Mouse (Mus musculus): ENCODE measurements at regions not wholly inside any gene's neighbourhood (a gene's known extent, or its start where the extent isn't known, plus 50 kb on each side); places are given as distances from the start of the nearest gene placed in this dataset.
A peak's percentile ranks its signal among the peaks of the same experiment; 100 is the strongest.
"Not testable (repeated sequence)": the region's sequence is repeated elsewhere in the genome, so short reads cannot be mapped to it uniquely, and the experiment has no call there.

- no peak for DNase-seq (ENCODE audit: low spot score)
These were observed 146.2 kb downstream of the Gm28710 start for GRCm38 (mm10) chr5:16937840-16938239.

GRCm38 (mm10) chr5:16947430-16947829, 155.8 kb downstream of the Gm28710 start:
- no peak for DNase-seq (ENCODE audit: low spot score)

- DNase-seq (ENCODE audit: low spot score) = no peak
These were observed 176.1 kb downstream of the Gm28710 start for GRCm38 (mm10) chr5:16967735-16968134.

- not testable (repeated sequence) for DNase-seq (ENCODE audit: low spot score)
These were observed 177.2 kb downstream of the Gm28710 start for GRCm38 (mm10) chr5:16968817-16969216.

- peak; percentile 43 for DNase-seq (ENCODE audit: low spot score)
These were observed 181.7 kb downstream of the Gm28710 start for GRCm38 (mm10) chr5:16973206-16973896.

GRCm38 (mm10) chr5:16976006-16976405, 184.4 kb downstream of the Gm28710 start:
- DNase-seq (ENCODE audit: low spot score) = no peak

- DNase-seq (ENCODE audit: low spot score) = no peak
These were observed 193.3 kb downstream of the Gm28710 start for GRCm38 (mm10) chr5:16984877-16985276.

- DNase-seq (ENCODE audit: low spot score) = no peak
These were observed 199.9 kb downstream of the Gm28710 start for GRCm38 (mm10) chr5:16991518-16991917.

GRCm38 (mm10) chr5:16999183-16999582, 207.6 kb downstream of the Gm28710 start:
- no peak for DNase-seq (ENCODE audit: low spot score)

GRCm38 (mm10) chr5:17006807-17007522, 215.4 kb downstream of the Gm28710 start:
- DNase-seq (ENCODE audit: low spot score) = no peak

- no peak for DNase-seq (ENCODE audit: low spot score)
These were observed 230.0 kb downstream of the Gm28710 start for GRCm38 (mm10) chr5:17021636-17022035.

- DNase-seq (ENCODE audit: low spot score) = no peak
These were observed 262.3 kb downstream of the Gm28710 start for GRCm38 (mm10) chr5:17053935-17054334.

GRCm38 (mm10) chr5:17064565-17064964, 273.0 kb downstream of the Gm28710 start:
- no peak for DNase-seq (ENCODE audit: low spot score)

GRCm38 (mm10) chr5:17080405-17080804, 288.8 kb downstream of the Gm28710 start:
- DNase-seq (ENCODE audit: low spot score) = no peak

GRCm38 (mm10) chr5:17111556-17111955, 261.4 kb upstream of the Speer4f2 start:
- DNase-seq (ENCODE audit: low spot score) = no peak

GRCm38 (mm10) chr5:17112026-17112425, 261.0 kb upstream of the Speer4f2 start:
- DNase-seq (ENCODE audit: low spot score) = no peak

GRCm38 (mm10) chr5:17115035-17115434, 257.9 kb upstream of the Speer4f2 start:
- no peak for DNase-seq (ENCODE audit: low spot score)

GRCm38 (mm10) chr5:17116072-17116471, 256.9 kb upstream of the Speer4f2 start:
- no peak for DNase-seq (ENCODE audit: low spot score)

GRCm38 (mm10) chr5:17125240-17125639, 247.7 kb upstream of the Speer4f2 start:
- no peak for DNase-seq (ENCODE audit: low spot score)

- no peak for DNase-seq (ENCODE audit: low spot score)
These were observed 245.5 kb upstream of the Speer4f2 start for GRCm38 (mm10) chr5:17127501-17127900.

GRCm38 (mm10) chr5:17135489-17135888, 237.5 kb upstream of the Speer4f2 start:
- peak; percentile 19 for DNase-seq (ENCODE audit: low spot score)

- no peak for DNase-seq (ENCODE audit: low spot score)
These were observed 231.4 kb upstream of the Speer4f2 start for GRCm38 (mm10) chr5:17141555-17141954.

GRCm38 (mm10) chr5:17174562-17174961, 198.4 kb upstream of the Speer4f2 start:
- no peak for DNase-seq (ENCODE audit: low spot score)

- no peak for DNase-seq (ENCODE audit: low spot score)
These were observed 196.2 kb upstream of the Speer4f2 start for GRCm38 (mm10) chr5:17176771-17177170.
